Mouse (Mus musculus): ENCODE results near the gene Cdkn2aipnl. TPM values are rescaled to one million over a fixed set of nuclear protein-coding genes. Genes with fewer than 3 reads are reported as not detected.

Gene Cdkn2aipnl
- total RNA-seq, 2 experiments from 2014 or later, result 40.6 to 44.1 TPM

DNA sequence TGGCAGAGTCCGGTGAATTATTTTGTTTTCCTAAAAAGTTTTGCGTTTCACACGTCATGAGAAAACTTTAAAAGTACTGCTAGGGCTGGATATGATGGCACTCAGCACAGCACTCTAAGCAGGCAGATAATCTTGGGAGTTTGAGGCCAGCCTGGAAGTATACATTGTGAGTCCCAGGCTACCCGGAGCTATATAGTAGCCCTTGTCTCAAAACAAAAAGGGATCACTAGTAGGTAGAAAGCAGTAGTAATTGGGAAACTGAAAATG, 36.0 kb downstream of the Cdkn2aipnl start:
- DNase-seq (ENCODE audit: low spot score in 2 of 2), result no peak

DNA sequence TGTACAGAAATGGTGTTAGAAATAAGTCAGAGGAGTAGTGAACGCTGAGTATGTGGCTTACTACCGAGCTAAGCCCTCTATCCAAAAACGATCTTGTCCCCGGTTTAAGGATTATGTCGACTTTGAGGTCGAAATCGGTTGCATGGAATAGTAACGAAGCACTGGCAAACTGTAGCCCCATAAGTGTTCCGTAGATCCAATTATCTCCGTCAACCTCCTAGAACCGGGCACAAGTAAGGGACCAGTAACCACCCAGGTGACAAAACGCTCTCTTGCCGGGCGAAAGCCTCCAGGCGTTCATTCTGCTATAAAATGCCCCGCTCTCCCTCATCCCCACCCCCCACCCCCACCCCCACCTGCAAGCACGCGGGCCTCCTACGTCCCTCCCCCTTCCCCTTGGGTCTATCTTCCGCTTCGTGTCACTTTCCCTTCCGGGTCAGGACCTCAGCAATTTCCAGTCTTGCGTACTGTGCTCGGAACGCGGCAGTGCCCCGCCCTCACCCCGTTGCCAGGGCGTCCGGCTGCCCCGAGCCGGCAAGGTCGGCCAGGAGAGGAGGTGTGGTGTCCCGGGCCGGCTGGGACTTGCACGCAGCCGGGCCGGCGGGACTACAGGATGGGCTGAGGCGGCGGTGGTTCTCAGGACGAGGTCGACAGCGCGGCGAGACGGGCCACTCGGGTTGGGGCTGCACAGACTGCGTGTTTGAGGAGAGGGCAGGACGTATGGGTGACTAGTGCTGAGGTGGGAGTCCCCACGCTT, 36.5 kb downstream of the Cdkn2aipnl start, which contains the start of gene Cdkl3:
Gene Cdkl3, plus strand, starts transcription at position 450 of the 757 bp plus-strand sequence.
- DNase-seq (ENCODE audit: low spot score in 2 of 2), result peak; percentile 82 to 93

GRCm38 (mm10) chr11:52005586-52005985, 38.1 kb downstream of the Cdkn2aipnl start:
- no peak for DNase-seq (ENCODE audit: low spot score in 2 of 2)

GRCm38 (mm10) chr11:52011011-52011410, 43.5 kb downstream of the Cdkn2aipnl start:
- DNase-seq (ENCODE audit: low spot score in 2 of 2), result no peak

- DNase-seq (ENCODE audit: low spot score in 2 of 2), result no peak
Observed at GRCm38 (mm10) chr11:52011541-52011940, 44.1 kb downstream of the Cdkn2aipnl start.

DNA sequence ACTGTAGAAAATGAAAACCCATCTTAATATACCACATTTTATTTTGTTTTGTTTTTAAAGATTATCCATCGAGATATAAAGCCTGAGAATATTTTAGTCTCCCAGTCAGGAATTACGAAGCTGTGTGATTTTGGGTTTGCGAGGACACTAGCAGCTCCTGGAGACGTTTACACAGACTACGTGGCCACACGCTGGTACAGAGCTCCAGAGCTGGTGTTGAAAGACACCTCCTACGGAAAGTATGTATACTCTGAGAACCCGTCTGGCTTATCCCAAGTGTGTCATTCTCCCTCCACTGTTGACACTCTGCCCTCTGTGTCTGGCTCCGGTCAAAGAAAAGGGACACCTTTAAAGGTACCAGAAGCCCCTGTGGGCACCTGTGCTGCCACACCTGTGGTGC, 50.8 kb downstream of the Cdkn2aipnl start:
- peak in 1 of 2 experiments; percentile 16 for DNase-seq (ENCODE audit: low spot score in 2 of 2)

Other genes with a start within 250 kb of the Cdkn2aipnl start
- 10 to 100 TPM; 17.8 to 19.4 TPM for gene Sec24a, start 204.0 kb upstream of the Cdkn2aipnl start, total RNA-seq (2021)
- gene Sar1b, start 204.0 kb upstream of the Cdkn2aipnl start, total RNA-seq (2021), result 10 to 100 TPM; 64.5 to 65.9 TPM
- gene Jade2, start 110.0 kb upstream of the Cdkn2aipnl start, total RNA-seq (2021), result 10 to 100 TPM; 54.5 to 60.0 TPM
- gene Ube2b, start 33.1 kb downstream of the Cdkn2aipnl start, total RNA-seq (2021), result 100 to 1,000 TPM; 186 to 195 TPM
- gene Cdkl3, start 36.6 kb downstream of the Cdkn2aipnl start, total RNA-seq (2021), result 10 to 100 TPM; 14.0 to 16.7 TPM
- 100 to 1,000 TPM; 107 to 108 TPM for gene Ppp2ca, start 131.0 kb downstream of the Cdkn2aipnl start, total RNA-seq (2021)
- gene Olfr1373, start 177.9 kb downstream of the Cdkn2aipnl start, total RNA-seq (2021), result not detected
- not detected for gene Olfr1371, start 246.3 kb downstream of the Cdkn2aipnl start, total RNA-seq (2021)

Data from layer of hippocampus, adult 18-20 months (tissue).